Mouse (Mus musculus): ENCODE results near the gene 2310061I04Rik.

- TF ChIP-seq MAFK (IDR thresholded peaks at IDR 0.05; ENCODE audit: borderline replicate concordance, low read depth, low read length) = no peak
- TF ChIP-seq EP300 (IDR thresholded peaks at IDR 0.05; ENCODE audit: low read depth in 1 of 2, low read length in 2 of 2) = no peak
- no peak for TF ChIP-seq MAZ (IDR thresholded peaks at IDR 0.05; ENCODE audit: low read depth, low read length)
- peak in 2 of 3 experiments; percentile 17 to 40; a peak in 2 of 6 replicates for TF ChIP-seq CTCF (IDR thresholded peaks at IDR 0.05 in 2 of 3, conservative IDR thresholded peaks at IDR 0.05 in 1 of 3; ENCODE audit: control insufficient read depth in 1 of 3, insufficient read depth in 1 of 3, low read depth in 2 of 3, low read length in 3 of 3, poor library complexity in 1 of 3, severe bottlenecking in 1 of 3)
- no peak for TF ChIP-seq TAL1 (IDR thresholded peaks at IDR 0.05; ENCODE audit: low read length)
- TF ChIP-seq GATA1 (IDR thresholded peaks at IDR 0.05; ENCODE audit: low read depth, low read length) = no peak
- TF ChIP-seq POLR2AphosphoS5 (IDR thresholded peaks at IDR 0.05; ENCODE audit: borderline replicate concordance, low read depth, low read length) = no peak
- no peak for TF ChIP-seq ZNF384 (IDR thresholded peaks at IDR 0.05; ENCODE audit: low read depth, low read length)
- no peak for TF ChIP-seq POLR2A (IDR thresholded peaks at IDR 0.05; ENCODE audit: control insufficient read depth in 1 of 2, insufficient read depth in 1 of 2, low read depth in 1 of 2, low read length in 2 of 2, poor library complexity in 1 of 2)
- TF ChIP-seq POLR2AphosphoS2 (IDR thresholded peaks at IDR 0.05; ENCODE audit: low read length) = no peak
- TF ChIP-seq ETS1 (IDR thresholded peaks at IDR 0.05; ENCODE audit: low read depth, low read length) = no peak
- no peak for TF ChIP-seq NRF1 (IDR thresholded peaks at IDR 0.05; ENCODE audit: insufficient read depth, low read depth, low read length, poor library complexity, severe bottlenecking)
- TF ChIP-seq MYC (IDR thresholded peaks at IDR 0.05; ENCODE audit: low read depth, low read length) = no peak
- no peak for TF ChIP-seq E2F4 (IDR thresholded peaks at IDR 0.05; ENCODE audit: borderline replicate concordance, low read depth, low read length)
These were observed 49.1 kb downstream of the 2310061I04Rik start for GRCm38 (mm10) chr17:35848112-35848511.

Measured in MEL (cell line).